Mouse (Mus musculus) spleen, postnatal 14 days (tissue): ENCODE results near the gene Zfyve26.
A peak's percentile ranks its signal among the peaks of the same experiment; 100 is the strongest.
"Not testable (repeated sequence)": the region's sequence is repeated elsewhere in the genome, so short reads cannot be mapped to it uniquely, and the experiment has no call there.

Source experiments
- DNase-seq, 2 experiments: peaks; one replicate each; pipeline ENCODE4 v3.0.0; 2021 to 2022; ENCODE audit warnings: low spot score in 2 of 2

Gene Zfyve26

GRCm38 (mm10) chr12:79260154-79260553, 36.0 kb downstream of the Zfyve26 start:
- no peak for DNase-seq

GRCm38 (mm10) chr12:79254975-79255374, 41.1 kb downstream of the Zfyve26 start:
- DNase-seq: no peak

DNA sequence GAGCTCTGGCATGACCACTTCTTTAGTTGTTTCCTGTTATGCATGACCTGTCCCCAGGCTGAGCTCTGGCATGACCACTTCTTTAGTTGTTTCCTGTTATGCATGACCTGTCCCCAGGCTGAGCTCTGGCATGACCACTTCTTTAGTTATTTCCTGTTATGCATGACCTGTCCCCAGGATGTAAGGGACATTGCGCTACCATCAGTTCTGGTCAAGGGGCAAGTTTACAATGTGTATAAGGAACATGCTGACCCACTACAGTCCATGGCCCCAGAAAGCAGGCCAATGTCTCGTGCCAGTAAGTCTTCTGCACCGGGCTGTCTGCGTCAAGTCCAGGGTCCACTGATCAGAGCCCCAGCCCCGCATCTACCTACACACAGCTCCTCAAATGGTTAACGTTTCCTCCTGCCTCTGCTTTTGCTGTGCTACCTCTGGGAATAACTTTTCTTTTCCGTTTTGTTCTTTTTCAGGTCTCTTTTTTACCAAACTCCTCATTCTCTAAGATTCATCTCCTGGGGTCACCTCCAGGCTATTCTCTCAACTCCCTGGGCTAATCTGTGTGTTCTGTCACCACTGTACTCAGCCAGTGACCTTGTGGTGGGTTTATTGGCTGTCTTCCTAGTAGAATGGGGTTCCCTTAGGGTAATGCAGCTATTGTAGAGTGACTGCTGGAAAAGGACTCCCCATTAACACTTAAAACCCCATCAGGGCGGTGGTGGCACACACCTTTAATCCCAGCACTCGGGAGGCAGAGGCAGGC, 42.6 kb downstream of the Zfyve26 start:
- DNase-seq: no peak

GRCm38 (mm10) chr12:79248110-79248509, 48.0 kb downstream of the Zfyve26 start:
- DNase-seq: no peak

- DNase-seq: no peak
Measured at GRCm38 (mm10) chr12:79242921-79243320, 53.2 kb downstream of the Zfyve26 start.

GRCm38 (mm10) chr12:79241985-79242384, 54.1 kb downstream of the Zfyve26 start:
- DNase-seq: no peak

GRCm38 (mm10) chr12:79235485-79236080, 60.5 kb downstream of the Zfyve26 start:
- DNase-seq: no peak

DNA sequence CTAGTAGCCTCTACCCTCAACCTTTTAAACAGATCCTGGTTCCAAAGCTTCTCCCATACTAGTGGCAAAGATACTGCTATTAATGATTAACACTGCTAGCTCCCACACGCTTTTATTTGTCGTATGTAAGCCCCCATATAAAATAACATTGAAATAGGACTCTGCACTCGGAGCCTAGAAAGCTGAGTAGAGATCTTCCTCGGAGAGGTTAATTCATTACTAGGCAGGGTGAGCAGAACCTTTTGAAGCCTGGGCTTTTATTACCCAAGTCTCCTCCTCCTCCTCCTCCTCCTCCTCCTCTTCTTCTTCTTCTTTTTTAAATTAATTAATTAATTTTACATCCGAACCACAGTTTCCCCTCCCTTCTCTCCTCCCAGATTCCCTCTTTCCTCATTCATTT, 78.6 kb downstream of the Zfyve26 start:
- DNase-seq: no peak

GRCm38 (mm10) chr12:79211447-79211846, 84.7 kb downstream of the Zfyve26 start:
- no peak for DNase-seq

GRCm38 (mm10) chr12:79208703-79209464, 87.2 kb downstream of the Zfyve26 start, which contains the start of gene Rdh12:
Gene Rdh12, plus strand, starts transcription at chr12:79208914.
- DNase-seq: peak in 1 of 2 experiments; percentile 21

GRCm38 (mm10) chr12:79201882-79202281, 94.2 kb downstream of the Zfyve26 start:
- no peak for DNase-seq

- DNase-seq: no peak
Measured at GRCm38 (mm10) chr12:79197105-79197504, 99.0 kb downstream of the Zfyve26 start.

GRCm38 (mm10) chr12:79193441-79193840, 102.7 kb downstream of the Zfyve26 start:
- DNase-seq: peak; percentile 32 to 60

- DNase-seq: no peak
Measured at GRCm38 (mm10) chr12:79192193-79192592, 103.9 kb downstream of the Zfyve26 start, which contains the start of gene Rdh11. Gene Rdh11, minus strand, starts transcription at chr12:79192293.

- peak; percentile 55 to 76 for DNase-seq
Measured at GRCm38 (mm10) chr12:79191701-79192100, 104.4 kb downstream of the Zfyve26 start.

- peak; percentile 46 to 59 for DNase-seq
Measured at GRCm38 (mm10) chr12:79190931-79191673, 105.0 kb downstream of the Zfyve26 start.

DNA sequence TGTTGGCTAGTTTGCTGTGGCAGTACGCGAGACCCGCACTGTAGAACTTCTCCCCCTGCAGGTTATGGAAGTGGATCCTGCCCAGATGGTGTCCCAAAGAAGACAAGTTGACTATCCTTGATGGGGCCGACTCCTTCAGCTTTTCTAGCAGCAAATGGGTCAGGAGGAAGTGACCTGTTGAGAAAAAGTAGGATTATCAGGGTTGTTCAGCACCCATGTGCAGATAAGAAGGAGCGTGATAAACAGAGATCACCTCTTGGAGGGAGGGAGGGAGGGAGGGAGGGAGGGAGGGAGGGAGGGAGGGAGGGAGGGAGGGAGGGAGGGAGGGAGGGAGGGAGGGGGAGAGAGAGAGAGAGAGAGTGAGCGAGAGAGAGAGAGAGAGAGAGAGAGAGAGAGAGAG, 110.9 kb downstream of the Zfyve26 start:
- not testable (repeated sequence) for DNase-seq
